Mouse (Mus musculus) liver (tissue): ENCODE measurements around the gene Pfkfb2.

Experiments
- DNase-seq: peaks from one replicate; pipeline ENCODE4 v3.0.0-alpha.2; 2020; ENCODE audit warnings: mixed read lengths

The Pfkfb2 gene

DNA sequence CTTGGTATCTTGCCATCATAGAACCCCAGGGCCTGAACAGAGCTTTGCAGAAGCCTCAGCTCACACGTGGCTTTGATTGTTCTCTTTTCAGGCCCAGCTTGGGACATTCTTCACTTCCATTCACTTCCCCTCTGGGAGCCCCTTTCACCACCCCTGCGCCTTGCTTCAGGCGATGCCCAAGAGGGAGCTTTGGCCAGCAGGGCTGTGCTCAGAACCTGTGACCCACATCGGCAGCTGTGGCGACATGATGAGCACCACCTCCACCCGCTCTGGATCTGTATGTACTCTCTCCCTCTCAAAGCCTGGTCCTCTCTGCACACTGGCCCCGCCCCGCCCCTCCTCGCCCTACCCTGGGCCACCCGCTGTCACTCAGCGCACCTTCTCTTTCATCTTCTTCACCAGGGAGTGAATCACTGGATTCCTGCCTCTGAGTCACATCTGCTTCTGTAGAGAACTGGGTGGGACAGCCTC, 8.4 kb upstream of the Pfkfb2 start:
- peak; percentile 79 for DNase-seq

- DNase-seq = no peak
These were observed 5.8 kb upstream of the Pfkfb2 start for GRCm38 (mm10) chr1:130734852-130735251.

DNA sequence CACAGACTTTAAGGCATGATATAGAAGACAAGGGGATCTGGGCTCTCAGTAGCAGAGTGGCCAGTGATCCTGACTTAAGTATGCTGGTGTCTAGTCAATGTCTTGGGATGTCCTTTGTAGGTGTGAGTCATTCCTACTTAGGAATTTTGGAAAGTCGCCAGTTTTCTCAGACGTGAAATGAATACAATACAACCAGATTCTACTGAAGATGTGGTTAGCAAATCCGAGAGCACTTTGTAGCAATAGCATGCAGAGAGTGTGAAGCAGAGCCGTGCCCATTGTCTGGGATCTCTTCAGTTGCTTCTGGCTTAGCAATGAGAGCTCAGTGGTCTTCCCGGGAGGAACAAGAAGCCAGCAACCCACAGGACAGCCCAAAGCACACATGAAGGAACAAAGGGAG, 5.4 kb upstream of the Pfkfb2 start:
- DNase-seq = no peak

- peak; percentile 29 for DNase-seq
These were observed 4.6 kb upstream of the Pfkfb2 start for GRCm38 (mm10) chr1:130733671-130734070.

GRCm38 (mm10) chr1:130732706-130733658, 3.9 kb upstream of the Pfkfb2 start:
- DNase-seq = peak; percentile 50

- DNase-seq = peak; percentile 89
These were observed 2.8 kb upstream of the Pfkfb2 start, which contains the start of gene AA986860 for GRCm38 (mm10) chr1:130731741-130732337. Gene AA986860 (plus strand): TSS chr1:130731976.

- no peak for DNase-seq
These were observed 345 bp downstream of the Pfkfb2 start for GRCm38 (mm10) chr1:130728708-130729107.

- no peak for DNase-seq
These were observed 983 bp downstream of the Pfkfb2 start for GRCm38 (mm10) chr1:130728070-130728469.

DNA sequence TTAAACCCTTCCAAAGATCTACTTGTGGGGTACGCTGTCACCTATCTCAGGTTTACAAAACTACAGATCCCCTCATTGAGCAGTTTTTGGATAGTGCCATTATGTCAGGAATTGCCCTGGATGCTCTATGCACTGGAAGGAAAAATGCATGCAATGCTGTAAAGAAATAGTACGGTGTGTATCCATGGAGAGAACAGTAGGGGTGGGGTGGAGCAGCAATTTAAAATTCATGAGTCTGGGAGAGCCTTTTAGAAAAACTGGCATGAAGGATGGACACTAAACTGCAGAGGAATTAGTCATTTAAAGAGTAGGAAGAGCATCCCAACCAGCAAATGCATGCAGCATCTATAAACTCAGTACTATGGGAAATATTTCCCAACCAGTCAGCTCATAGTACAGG, 2.7 kb downstream of the Pfkfb2 start:
- DNase-seq = no peak

- no peak for DNase-seq
These were observed 4.8 kb downstream of the Pfkfb2 start for GRCm38 (mm10) chr1:130724206-130724605.

DNA sequence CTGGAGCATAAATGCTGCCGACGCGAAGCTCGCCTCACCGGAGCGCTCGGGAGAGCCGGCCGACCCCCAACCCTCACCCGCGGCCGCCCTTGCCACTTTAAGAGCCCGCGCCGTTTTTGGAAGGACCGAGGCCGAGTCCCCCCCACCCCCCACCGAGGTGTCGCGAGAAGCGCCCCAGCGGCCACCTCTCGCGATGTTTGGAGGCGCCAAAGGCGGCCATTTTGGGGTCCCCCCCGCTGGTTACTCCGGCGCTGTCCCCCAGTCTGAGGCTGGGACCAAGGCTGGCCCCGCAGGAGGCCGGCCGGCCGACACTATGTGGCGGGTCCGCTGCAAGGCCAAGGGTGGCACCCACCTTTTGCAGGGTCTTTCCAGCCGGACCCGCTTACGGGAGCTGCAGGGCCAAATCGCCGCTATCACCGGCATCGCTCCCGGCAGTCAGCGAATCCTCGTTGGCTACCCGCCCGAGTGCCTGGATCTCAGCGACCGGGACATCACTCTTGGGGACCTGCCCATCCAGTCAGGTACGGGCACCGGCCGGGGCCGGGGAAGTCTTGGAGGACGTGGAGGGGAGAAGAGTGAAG, 11.7 kb downstream of the Pfkfb2 start, which contains the start of gene Yod1:
Yod1 (plus strand) TSS at position 37 of the 581 bp plus-strand sequence.
- DNase-seq = peak; percentile 93

DNA sequence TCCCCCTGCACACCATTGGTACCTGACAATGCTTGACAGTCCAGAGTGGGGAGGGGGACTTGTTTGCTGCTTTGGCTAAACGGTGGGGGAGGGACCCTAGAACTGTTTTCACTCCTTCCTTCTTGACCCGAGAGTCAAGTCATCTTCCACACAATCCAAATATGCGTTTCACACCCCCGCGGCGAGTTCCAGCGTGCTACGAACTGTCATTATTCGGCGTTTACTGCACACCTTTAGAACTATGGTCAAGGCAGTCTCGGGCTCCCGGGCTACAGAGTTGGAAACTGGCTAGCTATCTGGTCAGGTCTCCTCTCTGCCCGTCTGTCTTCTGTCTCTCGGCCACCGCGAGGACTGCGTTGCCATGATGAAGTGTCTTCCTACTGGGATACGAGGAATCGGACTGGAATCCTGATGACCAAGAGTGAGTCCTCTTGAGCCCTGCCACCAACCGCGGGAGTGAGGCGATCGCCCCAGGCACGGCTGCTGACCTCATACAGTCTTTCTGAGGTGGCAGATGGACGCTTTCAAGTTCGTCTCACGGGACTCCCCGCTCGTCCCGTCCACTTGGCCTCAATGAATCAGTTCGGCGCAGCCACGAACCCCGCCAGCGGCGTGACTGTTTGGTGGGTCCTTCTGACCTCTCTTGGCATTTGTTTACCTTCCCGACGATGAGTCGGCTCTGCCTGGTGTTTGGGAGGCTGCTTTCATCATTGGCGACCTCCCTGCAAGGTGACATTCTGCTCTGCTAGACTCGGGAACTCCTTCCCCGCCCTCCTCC, 12.4 kb downstream of the Pfkfb2 start:
- DNase-seq = peak; percentile 54

DNA sequence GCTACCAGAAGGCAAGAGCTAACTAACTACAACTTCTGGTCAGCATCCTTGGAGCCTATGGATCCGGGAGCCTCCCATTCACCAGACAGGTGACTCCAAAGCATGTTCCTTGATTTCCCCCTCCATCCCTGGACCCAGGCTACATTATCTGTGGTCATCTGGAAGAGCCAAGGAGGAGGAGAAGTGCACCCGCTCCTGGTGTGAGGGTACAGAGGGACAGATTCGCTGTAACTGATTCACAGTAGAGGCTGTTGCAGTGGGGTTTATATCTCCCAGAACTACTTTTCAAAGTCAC, 12.9 kb downstream of the Pfkfb2 start:
- DNase-seq = no peak

- DNase-seq = peak; percentile 97
These were observed 13.4 kb downstream of the Pfkfb2 start, which contains the start of gene Gm29427 for GRCm38 (mm10) chr1:130715561-130716217. Gene Gm29427 (minus strand): TSS chr1:130715799.

DNA sequence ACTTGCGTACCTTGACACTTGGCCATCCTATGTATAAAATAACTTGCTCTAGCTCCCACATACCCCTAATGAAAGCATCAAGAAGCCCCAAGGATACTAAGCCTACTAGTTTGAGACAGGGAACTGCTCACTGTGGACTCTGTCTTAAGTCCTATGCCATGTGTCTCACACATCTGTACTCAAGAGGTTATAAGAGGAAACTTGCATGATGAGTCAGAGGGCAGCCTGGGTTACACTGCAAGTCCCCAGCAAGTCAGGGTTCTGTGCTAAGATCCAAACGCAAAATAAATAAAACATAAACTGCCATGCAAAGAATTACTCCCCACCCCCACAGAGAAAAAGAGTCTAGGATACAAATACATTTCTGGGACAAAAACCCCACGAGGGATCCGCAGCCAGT, 15.0 kb downstream of the Pfkfb2 start:
- DNase-seq = no peak

DNA sequence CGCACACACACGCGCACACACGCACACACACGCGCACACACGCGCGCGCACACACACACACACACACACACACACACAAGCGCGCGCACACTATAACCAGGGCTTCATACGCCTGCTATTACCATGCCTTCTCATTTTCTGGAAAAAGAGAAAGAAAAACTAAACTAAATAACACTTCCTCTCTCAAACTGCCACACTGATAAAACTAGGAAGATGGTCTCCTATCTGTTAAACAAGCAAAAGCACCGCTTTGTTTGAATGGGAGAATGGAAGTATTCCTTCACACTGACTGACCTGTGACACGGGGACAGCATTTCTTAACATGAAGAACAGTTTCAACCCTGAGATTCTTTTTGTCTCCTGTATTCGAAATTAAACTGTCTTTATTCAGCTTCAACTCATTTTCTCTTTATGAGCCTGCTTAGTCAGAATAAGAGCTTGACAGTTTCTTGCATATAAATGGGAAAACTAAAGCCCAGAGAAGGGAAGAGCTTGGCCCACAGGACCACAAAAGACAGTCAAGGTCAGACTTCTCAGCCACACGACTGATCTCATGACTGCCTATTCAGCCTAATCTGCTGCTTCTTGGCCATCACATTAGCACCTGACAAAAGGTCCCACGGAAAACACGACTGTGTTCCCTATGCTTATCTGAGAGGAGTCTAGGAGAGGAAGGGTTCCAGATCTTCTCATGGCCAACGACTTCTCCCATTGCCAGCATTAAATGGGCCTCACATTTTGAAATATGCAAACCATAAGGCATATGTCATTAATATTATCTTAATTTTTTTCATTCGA, 18.6 kb downstream of the Pfkfb2 start:
- DNase-seq = no peak

- no peak for DNase-seq
These were observed 25.4 kb downstream of the Pfkfb2 start for GRCm38 (mm10) chr1:130703613-130704012.

DNA sequence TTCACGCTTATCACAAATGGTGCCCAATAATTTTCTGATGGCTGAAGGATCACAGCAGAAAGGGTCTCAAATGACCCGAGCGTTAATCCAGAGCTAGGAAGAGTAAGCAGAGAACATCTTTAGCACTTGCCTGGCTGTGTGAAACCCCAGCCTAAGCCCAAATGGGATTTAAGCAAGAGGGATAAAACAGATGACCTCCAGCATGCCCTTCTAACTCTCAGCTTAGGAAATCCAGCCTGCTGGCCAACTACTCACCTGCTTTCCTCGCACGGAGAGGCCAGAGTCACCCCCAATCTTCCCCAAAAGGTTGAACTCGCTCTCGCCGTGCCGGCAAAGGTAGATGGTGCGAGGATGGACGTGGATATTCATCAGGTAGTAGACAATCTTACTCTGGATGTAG, 27.1 kb downstream of the Pfkfb2 start:
- no peak for DNase-seq

GRCm38 (mm10) chr1:130699937-130700633, 29.0 kb downstream of the Pfkfb2 start:
- DNase-seq = no peak

DNA sequence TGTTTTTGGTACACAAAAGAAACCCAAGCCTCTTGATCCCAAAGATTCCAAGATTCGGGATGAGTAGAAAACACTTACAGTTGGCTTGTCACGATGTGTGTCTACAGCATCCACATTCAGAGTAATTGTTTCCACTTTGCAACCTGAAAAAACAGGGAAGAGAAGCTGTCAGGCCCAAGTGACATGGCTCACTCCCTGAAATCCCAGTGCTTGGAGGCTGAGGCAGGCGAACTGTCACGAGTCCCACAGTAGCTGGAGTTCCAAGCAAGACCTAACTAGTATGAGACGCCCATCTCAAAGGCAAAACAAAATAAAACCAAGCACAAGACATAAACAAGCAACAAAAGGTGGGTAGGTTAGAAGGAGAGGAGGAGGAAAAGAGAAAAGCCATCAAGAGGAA, 30.5 kb downstream of the Pfkfb2 start:
- no peak for DNase-seq

DNA sequence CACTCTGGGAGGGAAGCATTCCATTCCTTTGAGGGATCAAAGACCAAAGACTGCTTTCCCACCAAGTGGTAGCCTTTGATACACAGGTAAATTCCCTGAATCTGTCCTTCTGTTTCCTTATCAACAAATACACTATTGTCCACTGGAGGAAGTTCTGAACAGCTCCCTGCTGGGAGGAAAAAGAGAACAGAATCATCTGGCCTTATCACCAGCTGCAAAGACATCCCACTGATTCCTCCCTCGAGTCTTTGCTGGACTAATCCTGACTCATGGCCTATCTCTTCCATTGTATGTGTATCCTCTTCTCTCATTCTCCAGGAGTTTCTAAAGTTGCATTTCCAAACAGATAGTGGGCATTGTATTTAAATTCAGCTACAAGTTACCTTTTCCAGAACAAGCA, 45.1 kb downstream of the Pfkfb2 start:
- DNase-seq = no peak
